ENCODE assay signal across 22 mouse cellular contexts in the genomic region with DNA sequence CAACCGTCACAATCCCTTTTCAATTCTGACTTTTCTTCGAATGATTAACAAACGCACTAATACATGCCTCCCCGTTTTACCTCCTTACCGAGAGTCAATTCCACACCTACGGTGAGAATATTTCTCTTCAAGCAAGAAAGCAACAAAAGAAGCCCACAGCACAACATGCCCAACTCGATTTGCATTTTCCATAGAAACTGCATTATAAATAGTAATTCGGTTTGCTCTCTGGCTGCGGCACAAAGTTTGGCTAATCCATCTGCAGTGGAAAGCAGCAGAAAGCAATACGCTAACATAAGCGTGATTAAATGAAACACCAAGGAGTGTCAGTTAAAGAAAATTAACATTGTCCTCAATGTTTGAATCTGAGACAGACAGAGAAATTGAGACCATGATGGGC.
DNase-seq lines count a peak whose midpoint lies in the region; ATAC-seq and TF ChIP-seq lines count a peak whose summit lies in the region.
"Had no signal": no experiment of that assay in that cellular context is flagged by ENCODE, and none has a peak within 500 bp of the region (broad histone marks: within the 10 kb centered on the region; RNA-seq: fewer than 3 reads in every experiment).

No protein-coding gene starts in this region.

- H3K9ac ChIP-seq in hindbrain, embryonic 13.5 days = no peak overlapping the region
- H3K9ac ChIP-seq in hindbrain, embryonic 11.5 days (ENCODE audit: low read depth, low read length) = no peak overlapping the region
- H3K9ac ChIP-seq in midbrain, embryonic 15.5 days = no peak overlapping the region

- H3K9me3 ChIP-seq in hindbrain, embryonic 13.5 days = no peaks in the 10 kb centered on the region
- H3K9me3 ChIP-seq in hindbrain, embryonic 11.5 days (ENCODE audit: control insufficient read depth, low read length) = no peaks in the 10 kb centered on the region
- no peaks in the 10 kb centered on the region for H3K9me3 ChIP-seq in midbrain, embryonic 15.5 days
- H3K9me3 ChIP-seq: limb, embryonic 10.5 days had no signal

- peak overlapping the region; percentile 63; the same call in 1 of the 2 replicates for H3K27ac ChIP-seq in hindbrain, embryonic 13.5 days
- no peak overlapping the region for H3K27ac ChIP-seq in hindbrain, embryonic 11.5 days (ENCODE audit: low read depth, low read length)
- H3K27ac ChIP-seq in cortical plate, adult 2 months (ENCODE audit: insufficient read depth, low read length) = peak overlapping the region; percentile 70
- peak overlapping the region; percentile 78; the same call in 1 of the 2 replicates for H3K27ac ChIP-seq in midbrain, embryonic 15.5 days
- H3K27ac ChIP-seq: embryonic facial prominence, embryonic 10.5 days; limb, embryonic 10.5 days had no signal

- WGBS in hindbrain, embryonic 13.5 days = 69% methylated on average over 11 of the region's 11 CpGs
- whole genome bisulfite sequencing in hindbrain, embryonic 11.5 days = 84% methylated on average over 11 of the region's 11 CpGs
- WGBS in midbrain, embryonic 15.5 days = 62% methylated on average over 11 of the region's 11 CpGs

- no peak overlapping the region for H3K4me2 ChIP-seq in hindbrain, embryonic 13.5 days
- H3K4me2 ChIP-seq in hindbrain, embryonic 11.5 days (replicated peaks; ENCODE audit: low read depth, low read length) = no peak overlapping the region
- no peak overlapping the region for H3K4me2 ChIP-seq in midbrain, embryonic 15.5 days
- H3K4me2 ChIP-seq: liver, embryonic 11.5 days had no signal

- ATAC-seq in hindbrain, embryonic 13.5 days (ENCODE audit: low FRiP score) = no peak
- no peak for ATAC-seq in hindbrain, embryonic 11.5 days (ENCODE audit: low FRiP score)
- no peak for ATAC-seq in midbrain, embryonic 15.5 days (replicated peaks)

- intact Hi-C loops in left cerebral cortex, postnatal 14 days (cut with DNase I) = no loop called here

- no peak overlapping the region for H3K4me3 ChIP-seq in hindbrain, embryonic 13.5 days
- H3K4me3 ChIP-seq in hindbrain, embryonic 11.5 days (ENCODE audit: low read depth, low read length) = no peak overlapping the region
- no peak overlapping the region for H3K4me3 ChIP-seq in cortical plate, adult 2 months (ENCODE audit: insufficient read depth, low read length)
- H3K4me3 ChIP-seq in midbrain, embryonic 15.5 days = no peak overlapping the region
- H3K4me3 ChIP-seq: embryonic facial prominence, embryonic 10.5 days; limb, embryonic 10.5 days; megakaryocyte, embryonic 14.5 days; myocyte had no signal

- no peak for TF ChIP-seq CTCF in cortical plate, adult 2 months (IDR thresholded peaks at IDR 0.05; ENCODE audit: extremely low read depth, insufficient read depth, low read length)

- no peaks in the 10 kb centered on the region for H3K27me3 ChIP-seq in hindbrain, embryonic 13.5 days
- H3K27me3 ChIP-seq in hindbrain, embryonic 11.5 days (ENCODE audit: control insufficient read depth, insufficient read depth, low read length) = no peaks in the 10 kb centered on the region
- H3K27me3 ChIP-seq in midbrain, embryonic 15.5 days (replicated peaks) = no peaks in the 10 kb centered on the region
- H3K27me3 ChIP-seq: megakaryocyte, embryonic 14.5 days had no signal

- peaks cover 64% of the 10 kb centered on the region for H3K4me1 ChIP-seq in hindbrain, embryonic 13.5 days (replicated peaks)
- 0 out of 2 replicates have a peak, but pooled peaks cover 2% of the 10 kb centered on the region for H3K4me1 ChIP-seq in hindbrain, embryonic 11.5 days (replicated peaks; ENCODE audit: control insufficient read depth, insufficient read depth, low read length)
- peaks cover 19% of the 10 kb centered on the region for H3K4me1 ChIP-seq in cortical plate, adult 2 months (ENCODE audit: control insufficient read depth, insufficient read depth, low read length)
- peaks cover 51% of the 10 kb centered on the region for H3K4me1 ChIP-seq in midbrain, embryonic 15.5 days
- H3K4me1 ChIP-seq: limb, embryonic 10.5 days; megakaryocyte, embryonic 14.5 days had no signal

- no peak for DNase-seq in hindbrain, embryonic 11.5 days (ENCODE audit: low spot score)
- peak; percentile 48 to 54 for DNase-seq in left cerebral cortex, postnatal 14 days (ENCODE audit: low spot score in 2 of 2)
- DNase-seq in left cerebral cortex, adult 18-20 months (ENCODE audit: low spot score in 2 of 2) = no peak
- no peak for DNase-seq in thymus, postnatal 10 days (ENCODE audit: low spot score in 2 of 2)
- DNase-seq in gastrocnemius, postnatal 10 days = no peak
- DNase-seq: adrenal gland, postnatal 36 days; B cell, adult 2 months; cerebellum, adult 8-10 months; heart, adult 18-20 months; heart, postnatal 4 days; kidney, adult 8-10 months; kidney, postnatal 14 days; lung, adult 18-20 months; thymus, postnatal 36 days had no signal

- TF ChIP-seq POLR2A in cortical plate, adult 2 months (IDR thresholded peaks at IDR 0.05; ENCODE audit: extremely low read depth, insufficient read depth, low read length) = no peak

- no peaks in the 10 kb centered on the region for H3K36me3 ChIP-seq in hindbrain, embryonic 13.5 days
- H3K36me3 ChIP-seq in hindbrain, embryonic 11.5 days (ENCODE audit: control insufficient read depth, insufficient read depth, low read length) = no peaks in the 10 kb centered on the region
- no peaks in the 10 kb centered on the region for H3K36me3 ChIP-seq in midbrain, embryonic 15.5 days (replicated peaks)
- H3K36me3 ChIP-seq: embryonic facial prominence, embryonic 10.5 days; limb, embryonic 10.5 days had no signal

Comparison
In these comparisons a context has a peak if more than half of its experiments do, and no peak if none do; other contexts are left out.
1. DNase-seq: peak in left cerebral cortex, postnatal 14 days (2 of 2); none in hindbrain, embryonic 11.5 days (single experiment), left cerebral cortex, adult 18-20 months (0 of 2), thymus, postnatal 10 days (0 of 2) and gastrocnemius, postnatal 10 days (single experiment).